Mouse (Mus musculus) neural tube, embryonic 15.5 days (tissue): ENCODE data around the gene Olfr309. TPM values are rescaled to one million over a fixed set of nuclear protein-coding genes. Genes with fewer than 3 reads are reported as not detected.
"Not testable (repeated sequence)": the region's sequence is repeated elsewhere in the genome, so short reads cannot be mapped to it uniquely, and the experiment has no call there.

Experiments
- ATAC-seq: fragments of 200-750 bp; cut with Nextera tagmentation; 2 replicates; pipeline ENCODE4 v1.8.0; 2017; ENCODE audit warnings: mild to moderate bottlenecking, moderate TSS enrichment, moderate library complexity; ENCODE audit not compliant: low FRiP score
- H3K27ac ChIP-seq: fragments of 300-500 bp; sonication (generic); replicated peaks from 2 replicates; pipeline ENCODE4 v1.5.1; 2015; ENCODE audit warnings: mild to moderate bottlenecking, inconsistent platforms
- H3K27me3 ChIP-seq: fragments of 300-500 bp; sonication (generic); replicated peaks from 2 replicates; pipeline ENCODE4 v1.6.1; 2015; ENCODE audit warnings: inconsistent platforms
- H3K36me3 ChIP-seq: fragments of 300-500 bp; sonication (generic); 2 replicates; pipeline ENCODE4 v1.6.1; 2015; ENCODE audit warnings: inconsistent platforms
- H3K4me1 ChIP-seq: fragments of 300-500 bp; sonication (generic); 2 replicates; pipeline ENCODE4 v1.6.1; 2015; ENCODE audit warnings: inconsistent platforms
- H3K4me2 ChIP-seq: fragments of 300-500 bp; sonication (generic); 2 replicates; pipeline ENCODE4 v1.6.1; 2015; ENCODE audit warnings: inconsistent platforms, mild to moderate bottlenecking, moderate library complexity
- H3K4me3 ChIP-seq: fragments of 300-500 bp; sonication (generic); replicated peaks from 2 replicates; pipeline ENCODE4 v1.5.1; 2015; ENCODE audit warnings: mild to moderate bottlenecking, inconsistent platforms
- H3K9ac ChIP-seq: fragments of 300-500 bp; sonication (generic); replicated peaks from 2 replicates; pipeline ENCODE4 v1.6.1; 2015; ENCODE audit warnings: mild to moderate bottlenecking, inconsistent platforms
- H3K9me3 ChIP-seq: fragments of 300-500 bp; sonication (generic); replicated peaks from 2 replicates; pipeline ENCODE4 v1.6.1; 2016; ENCODE audit warnings: inconsistent platforms
- WGBS: fragments of 180-500 bp; shearing (Covaris S2); methylation state at CpG from one replicate; pipeline ENCODE4 v1.1.7; 2015; ENCODE audit warnings: mixed read lengths; 5-methylcytosine and 5-hydroxymethylcytosine counted together
- microRNA-seq: library from miRNA; unstranded; fragments of <30 nt; microRNA quantifications from one replicate; pipeline ENCODE4, GENCODE M21; 2017
- polyA plus RNA-seq: library from polyadenylated mRNA; unstranded; fragments of >200 nt; fragmentation: Nextera tagmentation; extraction: Ambion mirVana; gene quantifications from 2 replicates; pipeline ENCODE4 v1.2.1, GENCODE M21; 2015

Olfr309 gene
- polyA plus RNA-seq: not detected in 2 replicates

DNA sequence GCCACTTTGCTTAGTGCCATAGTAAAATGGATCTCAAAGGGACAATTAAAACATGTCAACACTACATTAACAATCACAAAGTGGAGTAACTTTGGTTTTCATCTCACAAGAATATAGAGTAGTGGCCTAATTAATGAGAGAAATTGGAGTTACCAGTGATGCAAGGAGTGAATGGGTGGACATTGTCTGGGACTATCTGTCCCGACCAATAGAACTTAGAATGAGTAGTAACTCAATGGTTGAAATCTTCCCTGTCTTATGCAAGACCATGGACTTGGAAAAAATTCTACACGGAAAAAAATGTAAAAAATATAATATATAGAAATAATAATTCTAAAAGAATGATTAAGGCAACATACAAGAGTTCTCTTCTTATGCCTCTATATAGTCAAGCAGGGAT lies at the start of gene Olfr309:
TSS of gene Olfr309 (minus strand) at position 101 of the 400 bp plus-strand sequence.
- H3K4me3 ChIP-seq: no peak within 1 kb of the TSS
- H3K36me3 ChIP-seq: no peaks in the 10 kb centered on the region
- H3K9ac ChIP-seq: no peak within 1 kb of the TSS
- no peaks in the 10 kb centered on the region for H3K27me3 ChIP-seq
- no peaks in the 10 kb centered on the region for H3K9me3 ChIP-seq
- H3K4me1 ChIP-seq: no peaks in the 10 kb centered on the region
- WGBS: 85% methylated on average over 2 of the region's 2 CpGs
- ATAC-seq: no peak
- H3K4me2 ChIP-seq: no peak within 1 kb of the TSS
- no peak within 1 kb of the TSS for H3K27ac ChIP-seq

DNA sequence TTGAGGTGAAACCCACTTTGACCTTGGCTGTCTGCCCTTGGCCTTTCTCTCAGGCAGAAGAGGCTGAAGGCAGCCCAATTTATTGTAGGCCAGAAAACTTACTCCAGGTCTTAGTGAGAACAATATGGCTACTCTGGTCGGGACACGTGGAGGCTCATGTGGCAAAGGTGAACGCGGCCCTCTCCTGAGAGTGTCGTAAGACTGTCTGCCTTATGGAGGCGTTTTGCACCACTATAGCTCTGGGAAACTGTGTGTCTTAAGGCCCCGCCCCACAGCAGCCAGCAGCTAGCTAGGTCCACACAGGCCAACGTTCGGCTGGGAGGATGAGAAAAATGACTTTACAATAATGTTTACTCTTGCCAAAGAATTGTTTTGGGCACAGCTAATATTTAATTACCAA lies 32.8 kb upstream of the Olfr309 start:
- H3K4me1 ChIP-seq, ATAC-seq, H3K36me3 ChIP-seq, H3K27ac ChIP-seq, H3K27me3 ChIP-seq, H3K4me2 ChIP-seq, H3K9me3 ChIP-seq, H3K4me3 ChIP-seq, H3K9ac ChIP-seq: not testable (repeated sequence)
- WGBS: 95% methylated on average over 9 of the region's 9 CpGs

- no peaks in the 10 kb centered on the region for H3K36me3 ChIP-seq
Observed at GRCm38 (mm10) chr7:86344253-86344652, 30.7 kb upstream of the Olfr309 start.

DNA sequence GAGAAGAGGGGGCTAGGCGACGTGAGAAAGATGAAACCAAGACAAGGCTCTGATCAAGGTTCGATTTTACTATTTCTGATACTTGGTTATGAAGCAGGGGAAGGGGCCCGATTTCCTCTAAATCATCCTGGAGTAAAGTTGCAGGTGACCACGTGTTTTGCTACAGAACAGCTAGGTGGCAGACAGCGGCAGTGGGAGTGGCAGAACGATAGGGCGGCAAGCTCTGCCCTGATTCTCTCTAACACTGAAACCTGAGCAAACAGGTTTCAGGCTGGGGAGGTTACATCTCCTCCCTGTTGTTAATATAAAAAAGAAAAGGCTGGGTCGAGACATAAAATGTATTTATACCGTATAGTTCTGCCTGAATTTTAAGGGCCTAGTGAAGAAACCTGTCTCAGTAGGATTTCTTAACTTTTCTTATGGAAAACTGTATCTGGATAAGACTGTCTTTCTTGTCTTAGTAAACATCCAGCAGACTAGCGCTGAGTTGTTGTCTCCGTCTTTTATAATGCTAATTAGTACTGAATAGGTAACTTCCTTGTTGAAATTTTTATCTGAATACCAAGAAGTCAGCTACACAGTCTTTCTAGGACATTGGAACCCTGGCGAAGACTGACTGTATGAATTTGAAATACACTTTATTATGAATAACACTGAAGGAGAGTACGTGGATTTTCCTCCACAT lies 29.5 kb upstream of the Olfr309 start:
- Histone ChIP-seq H3K27me3 (no peaks in the 10 kb centered on the region), H3K4me2 (no peak overlapping the region), H3K4me3 (no peak overlapping the region), H3K27ac (no peak overlapping the region), H3K9me3 (no peaks in the 10 kb centered on the region), H3K4me1 (no peaks in the 10 kb centered on the region), H3K9ac (no peak overlapping the region), H3K36me3 (no peaks in the 10 kb centered on the region)
- 82% methylated on average over 14 of the region's 14 CpGs for WGBS
- ATAC-seq: no peak

More at GRCm38 (mm10) chr7:86344253-86344652, 30.7 kb upstream of the Olfr309 start:
- H3K4me2 ChIP-seq: no peak overlapping the region
- H3K4me1 ChIP-seq: no peaks in the 10 kb centered on the region
- 75% methylated on average over 3 of the region's 3 CpGs for WGBS
- H3K4me3 ChIP-seq: no peak overlapping the region
- no peaks in the 10 kb centered on the region for H3K9me3 ChIP-seq
- H3K9ac ChIP-seq: no peak overlapping the region
- no peak overlapping the region for H3K27ac ChIP-seq
- H3K27me3 ChIP-seq: no peaks in the 10 kb centered on the region
- ATAC-seq: no peak

- no peak for ATAC-seq
- Histone ChIP-seq H3K27me3 (no peaks in the 10 kb centered on the region), H3K4me1 (no peaks in the 10 kb centered on the region), H3K9me3 (no peaks in the 10 kb centered on the region), H3K9ac (no peak within 1 kb of the TSS), H3K36me3 (no peaks in the 10 kb centered on the region), H3K4me3 (no peak within 1 kb of the TSS), H3K4me2 (no peak within 1 kb of the TSS), H3K27ac (no peak within 1 kb of the TSS)
- 85% methylated on average over 1 of the region's 1 CpGs for WGBS
Observed at GRCm38 (mm10) chr7:86337486-86337885, 24.0 kb upstream of the Olfr309 start, which contains the start of gene Olfr307. Gene Olfr307, minus strand, starts transcription at chr7:86337586.

DNA sequence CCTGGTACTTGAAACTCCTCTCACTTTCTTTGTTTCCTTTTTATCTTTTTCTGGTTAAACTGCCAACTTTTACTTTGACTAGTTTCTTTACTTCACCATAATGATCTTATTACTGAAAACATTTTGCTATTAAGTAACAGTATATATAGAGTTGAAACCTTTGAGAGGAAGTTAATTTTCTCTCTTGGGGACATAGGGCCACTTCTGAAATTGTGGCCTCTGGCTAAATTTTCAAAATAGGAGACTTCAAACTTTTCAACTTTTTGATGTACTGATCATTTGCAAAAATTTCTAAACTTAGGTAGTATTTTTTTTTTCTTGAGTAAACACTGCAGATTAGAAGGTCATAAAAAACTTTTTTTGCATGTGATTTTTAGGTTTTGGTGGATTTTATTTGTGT lies 12.0 kb upstream of the Olfr309 start, which contains the start of gene Olfr308:
TSS of gene Olfr308 (minus strand) at position 101 of the 400 bp plus-strand sequence.
- H3K27me3 ChIP-seq: no peaks in the 10 kb centered on the region
- H3K9me3 ChIP-seq: no peaks in the 10 kb centered on the region
- no peak within 1 kb of the TSS for H3K9ac ChIP-seq
- no peaks in the 10 kb centered on the region for H3K36me3 ChIP-seq
- ATAC-seq: no peak
- no peak within 1 kb of the TSS for H3K4me2 ChIP-seq
- no peaks in the 10 kb centered on the region for H3K4me1 ChIP-seq
- H3K4me3 ChIP-seq: no peak within 1 kb of the TSS
- no peak within 1 kb of the TSS for H3K27ac ChIP-seq

DNA sequence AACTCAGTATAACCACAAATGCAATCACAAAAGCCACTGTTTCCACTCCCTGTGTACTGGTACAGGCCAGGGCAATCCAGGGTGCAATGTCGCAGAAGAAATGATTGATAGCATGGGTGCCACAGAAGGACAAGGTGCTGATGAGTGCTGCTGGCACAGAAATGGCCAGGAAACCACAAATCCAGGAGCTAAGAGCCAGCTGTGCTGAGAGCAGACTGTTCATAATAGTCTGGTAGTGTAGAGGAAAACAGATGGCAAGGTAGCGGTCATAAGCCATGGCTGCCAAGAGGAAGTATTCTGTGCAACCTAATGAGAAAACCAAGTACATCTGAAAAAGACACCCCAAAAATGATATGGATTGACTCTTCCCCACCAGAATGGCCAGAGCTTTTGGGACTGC lies 7.8 kb upstream of the Olfr309 start:
- Histone ChIP-seq H3K27ac (no peak overlapping the region), H3K4me1 (no peaks in the 10 kb centered on the region), H3K4me2 (no peak overlapping the region), H3K9ac (no peak overlapping the region), H3K9me3 (no peaks in the 10 kb centered on the region), H3K4me3 (no peak overlapping the region), H3K27me3 (no peaks in the 10 kb centered on the region), H3K36me3 (no peaks in the 10 kb centered on the region)
- ATAC-seq: no peak
- WGBS: 94% methylated on average over 2 of the region's 2 CpGs

GRCm38 (mm10) chr7:86277072-86277471 lies 36.4 kb downstream of the Olfr309 start, which contains the start of gene Olfr310:
Gene Olfr310, minus strand, starts transcription at chr7:86277172.
- no peaks in the 10 kb centered on the region for H3K36me3 ChIP-seq
- H3K27ac ChIP-seq: no peak within 1 kb of the TSS
- no peak within 1 kb of the TSS for H3K4me2 ChIP-seq
- no peak for ATAC-seq
- 80% methylated on average over 1 of the region's 1 CpGs for WGBS
- no peaks in the 10 kb centered on the region for H3K4me1 ChIP-seq
- no peak within 1 kb of the TSS for H3K9ac ChIP-seq
- H3K27me3 ChIP-seq: no peaks in the 10 kb centered on the region
- no peaks in the 10 kb centered on the region for H3K9me3 ChIP-seq
- H3K4me3 ChIP-seq: no peak within 1 kb of the TSS

Small RNA genes lying within 50 kb of the gene (microRNA-seq; reads per million reads assigned to microRNA genes)
- not detected for gene Gm23192

Other genes with a start within 250 kb of the Olfr309 start
- gene Vmn2r75, start 141.9 kb downstream of the Olfr309 start, polyA plus RNA-seq: not detected in 2 replicates
- not detected in 2 replicates for gene Vmn2r76, start 67.4 kb downstream of the Olfr309 start, polyA plus RNA-seq
- not detected in 2 replicates for gene Olfr310, start 36.5 kb downstream of the Olfr309 start, polyA plus RNA-seq
- not detected in 2 replicates for gene Olfr308, start 11.9 kb upstream of the Olfr309 start, polyA plus RNA-seq
- not detected in 2 replicates for gene Olfr307, start 23.9 kb upstream of the Olfr309 start, polyA plus RNA-seq
- not detected in 2 replicates for gene Olfr305, start 53.2 kb upstream of the Olfr309 start, polyA plus RNA-seq
- gene Olfr304, start 73.0 kb upstream of the Olfr309 start, polyA plus RNA-seq: not detected in 2 replicates
- gene Olfr303, start 84.1 kb upstream of the Olfr309 start, polyA plus RNA-seq: not detected in 2 replicates
- gene Olfr301, start 90.1 kb upstream of the Olfr309 start, polyA plus RNA-seq: not detected in 2 replicates
- not detected in 2 replicates for gene Olfr299, start 146.2 kb upstream of the Olfr309 start, polyA plus RNA-seq
- not detected in 2 replicates for gene Olfr298, start 178.8 kb upstream of the Olfr309 start, polyA plus RNA-seq
- not detected in 2 replicates for gene Olfr297, start 206.3 kb upstream of the Olfr309 start, polyA plus RNA-seq